Mouse (Mus musculus) erythroblast, adult 5-6 weeks (primary cell): ENCODE results near the gene Hist1h1d. TPM values are rescaled to one million over a fixed set of nuclear protein-coding genes. Genes with fewer than 3 reads are reported as not detected.
"Not testable (repeated sequence)": the region's sequence is repeated elsewhere in the genome, so short reads cannot be mapped to it uniquely, and the experiment has no call there.

Experiments used
- ATAC-seq: replicated peaks from 2 replicates; pipeline ENCODE4 v1.8.0; 2016; ENCODE audit warnings: moderate number of reproducible peaks, mild to moderate bottlenecking, moderate TSS enrichment, inconsistent platforms; ENCODE audit not compliant: poor library complexity, low FRiP score, severe bottlenecking
- total RNA-seq, 2 experiments: library from RNA; stranded (forward) in 1 of 2; stranded (reverse) in 1 of 2; fragments of 150-400 nt in 1 of 2; fragments of 200-764, 138-1000 nt in 1 of 2; gene quantifications; 2 replicates each; pipeline versions ENCODE4 v1.2.3 to v1.2.4; 2015 to 2017; ENCODE audit warnings: low replicate concordance in 2 of 2

Gene Hist1h1d
- total RNA-seq, 2 experiments from 2014 or later = 16.7 to 170 TPM

DNA sequence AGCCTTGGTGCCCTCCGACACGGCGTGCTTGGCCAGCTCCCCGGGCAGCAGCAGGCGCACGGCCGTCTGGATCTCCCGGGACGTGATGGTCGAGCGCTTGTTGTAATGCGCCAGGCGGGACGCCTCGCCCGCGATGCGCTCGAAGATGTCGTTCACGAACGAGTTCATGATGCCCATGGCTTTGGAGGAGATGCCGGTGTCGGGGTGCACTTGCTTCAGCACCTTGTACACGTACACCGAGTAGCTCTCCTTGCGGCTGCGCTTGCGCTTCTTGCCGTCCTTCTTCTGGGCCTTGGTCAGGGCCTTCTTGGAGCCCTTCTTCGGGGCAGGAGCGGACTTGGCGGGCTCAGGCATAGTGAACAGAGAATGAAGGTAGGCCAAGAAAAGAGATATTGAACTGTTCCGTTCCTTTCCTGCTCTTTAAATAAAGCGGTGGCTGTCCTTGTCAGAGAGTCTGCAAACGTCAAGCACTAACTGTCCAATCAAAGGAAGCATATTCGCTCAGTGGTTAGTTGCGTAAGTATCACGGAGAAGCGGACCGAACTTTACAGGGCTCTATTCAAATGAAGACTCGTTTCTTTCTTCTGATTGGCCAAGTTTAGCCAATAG lies 10.0 kb upstream of the Hist1h1d start, which contains the start of gene Hist1h2bh:
Hist1h2bh (minus strand) TSS at position 394 of the 609 bp plus-strand sequence.
- ATAC-seq = peak; percentile 90

DNA sequence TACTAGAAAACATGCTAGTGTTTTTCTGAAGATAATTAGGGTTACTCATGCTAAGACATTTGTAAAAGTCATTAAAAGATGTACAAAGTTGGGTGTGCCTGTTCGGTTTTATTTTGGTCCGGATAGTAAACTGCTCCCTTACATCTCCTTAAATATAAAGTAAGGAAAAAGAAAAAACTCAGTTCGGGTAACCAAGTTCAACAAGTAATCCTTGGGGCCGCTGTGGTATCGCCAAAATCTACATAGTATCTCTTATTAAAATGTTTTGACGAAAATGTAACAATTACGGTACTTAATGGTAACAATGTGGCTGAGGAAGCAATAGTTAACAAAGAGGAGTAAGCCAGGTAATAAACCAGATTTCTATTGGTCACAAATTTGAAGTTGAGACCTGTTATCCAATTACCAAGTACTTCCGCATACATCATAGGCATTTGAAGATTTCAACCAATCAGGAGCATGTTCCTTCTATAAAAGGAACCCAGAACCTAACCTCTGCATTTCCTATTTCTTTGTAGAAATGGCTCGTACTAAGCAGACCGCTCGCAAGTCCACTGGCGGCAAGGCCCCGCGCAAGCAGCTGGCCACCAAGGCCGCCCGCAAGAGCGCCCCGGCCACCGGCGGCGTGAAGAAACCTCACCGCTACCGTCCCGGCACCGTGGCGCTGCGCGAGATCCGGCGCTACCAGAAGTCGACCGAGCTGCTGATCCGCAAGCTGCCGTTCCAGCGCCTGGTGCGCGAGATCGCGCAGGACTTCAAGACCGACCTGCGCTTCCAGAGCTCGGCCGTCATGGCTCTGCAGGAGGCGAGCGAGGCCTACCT lies 8.9 kb upstream of the Hist1h1d start, which contains the start of gene Hist1h3f:
Hist1h3f (plus strand) TSS at position 88 of the 822 bp plus-strand sequence.
- peak; percentile 82 for ATAC-seq

DNA sequence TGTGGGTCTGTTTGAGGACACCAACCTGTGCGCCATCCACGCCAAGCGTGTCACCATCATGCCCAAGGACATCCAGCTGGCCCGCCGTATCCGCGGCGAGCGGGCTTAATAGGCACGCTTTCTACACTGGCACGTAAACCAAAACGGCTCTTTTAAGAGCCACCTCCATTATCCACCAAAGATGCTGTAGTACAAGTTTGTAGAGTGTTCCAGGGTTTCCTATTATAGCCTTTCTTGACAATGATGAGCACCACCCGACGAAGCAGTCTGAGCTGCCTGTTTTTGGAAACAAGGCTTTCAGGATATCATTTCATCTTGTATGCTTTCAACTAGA lies 8.3 kb upstream of the Hist1h1d start:
- peak; percentile 38 for ATAC-seq

DNA sequence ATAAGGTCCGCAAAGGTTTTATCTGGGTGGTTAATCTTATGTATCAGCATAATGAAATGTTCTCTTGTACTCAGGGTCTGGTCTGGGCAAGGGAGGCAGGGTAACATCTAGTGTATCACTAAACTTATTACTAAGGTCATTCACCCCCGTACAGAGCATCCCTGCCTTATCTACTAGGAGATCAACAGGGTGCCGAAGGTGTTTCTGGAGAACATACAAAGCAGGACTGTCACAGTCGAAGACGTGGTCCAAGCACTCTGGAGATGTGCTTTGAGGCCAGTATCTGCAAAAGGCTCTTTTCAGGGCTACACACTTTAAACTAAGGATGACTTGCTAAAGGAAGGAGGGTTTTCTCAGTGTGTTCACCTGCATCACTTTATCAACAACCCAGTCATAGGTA lies 6.4 kb upstream of the Hist1h1d start:
- ATAC-seq = no peak

DNA sequence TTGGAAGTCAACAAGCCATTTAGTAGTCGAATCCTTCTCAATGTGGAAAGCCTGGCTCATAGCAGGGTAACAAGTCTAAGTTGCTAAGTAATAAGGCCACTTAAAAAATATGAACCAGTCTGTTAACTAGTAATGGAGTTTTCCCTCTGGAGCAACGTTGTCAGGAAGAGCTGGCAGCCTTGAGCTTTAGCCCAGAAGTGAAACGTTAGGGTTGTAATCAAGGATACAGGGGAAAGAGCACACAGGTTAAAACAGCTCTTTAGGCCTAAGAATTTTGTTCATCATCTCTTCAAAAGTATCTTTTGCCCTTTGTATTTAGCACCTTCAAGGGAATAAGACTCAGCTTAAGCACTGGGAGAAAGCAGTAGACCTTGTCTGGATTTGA lies 2.3 kb upstream of the Hist1h1d start:
- peak; percentile 4; the same call in 1 of the 2 replicates for ATAC-seq

DNA sequence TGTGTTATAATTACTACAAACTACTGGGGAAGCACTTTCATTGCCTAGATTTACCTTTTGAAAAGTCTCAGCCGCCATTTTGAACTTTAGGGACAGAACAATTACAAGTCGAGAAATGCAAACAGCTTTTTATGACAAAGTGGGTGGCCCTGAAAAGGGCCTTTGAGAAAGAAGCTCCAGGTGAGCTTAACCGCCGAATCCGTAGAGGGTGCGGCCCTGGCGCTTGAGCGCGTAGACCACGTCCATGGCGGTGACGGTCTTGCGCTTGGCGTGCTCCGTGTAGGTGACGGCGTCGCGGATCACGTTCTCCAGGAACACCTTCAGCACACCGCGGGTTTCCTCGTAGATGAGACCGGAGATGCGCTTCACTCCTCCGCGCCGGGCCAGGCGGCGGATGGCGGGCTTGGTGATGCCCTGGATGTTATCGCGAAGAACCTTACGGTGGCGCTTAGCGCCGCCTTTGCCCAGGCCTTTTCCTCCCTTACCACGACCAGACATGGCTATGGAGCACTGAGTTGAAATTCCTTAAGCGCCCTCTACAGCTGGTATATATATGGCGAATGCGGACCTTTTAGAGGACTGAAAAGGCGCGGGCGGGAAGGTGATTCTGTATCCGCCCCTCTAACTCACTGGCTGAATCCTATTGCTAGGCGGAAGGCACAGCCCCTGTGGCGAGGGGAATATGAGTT lies 1.8 kb upstream of the Hist1h1d start, which contains the start of gene Hist1h4f:
Hist1h4f (minus strand) TSS at position 503 of the 689 bp plus-strand sequence.
- peak; percentile 51 for ATAC-seq

DNA sequence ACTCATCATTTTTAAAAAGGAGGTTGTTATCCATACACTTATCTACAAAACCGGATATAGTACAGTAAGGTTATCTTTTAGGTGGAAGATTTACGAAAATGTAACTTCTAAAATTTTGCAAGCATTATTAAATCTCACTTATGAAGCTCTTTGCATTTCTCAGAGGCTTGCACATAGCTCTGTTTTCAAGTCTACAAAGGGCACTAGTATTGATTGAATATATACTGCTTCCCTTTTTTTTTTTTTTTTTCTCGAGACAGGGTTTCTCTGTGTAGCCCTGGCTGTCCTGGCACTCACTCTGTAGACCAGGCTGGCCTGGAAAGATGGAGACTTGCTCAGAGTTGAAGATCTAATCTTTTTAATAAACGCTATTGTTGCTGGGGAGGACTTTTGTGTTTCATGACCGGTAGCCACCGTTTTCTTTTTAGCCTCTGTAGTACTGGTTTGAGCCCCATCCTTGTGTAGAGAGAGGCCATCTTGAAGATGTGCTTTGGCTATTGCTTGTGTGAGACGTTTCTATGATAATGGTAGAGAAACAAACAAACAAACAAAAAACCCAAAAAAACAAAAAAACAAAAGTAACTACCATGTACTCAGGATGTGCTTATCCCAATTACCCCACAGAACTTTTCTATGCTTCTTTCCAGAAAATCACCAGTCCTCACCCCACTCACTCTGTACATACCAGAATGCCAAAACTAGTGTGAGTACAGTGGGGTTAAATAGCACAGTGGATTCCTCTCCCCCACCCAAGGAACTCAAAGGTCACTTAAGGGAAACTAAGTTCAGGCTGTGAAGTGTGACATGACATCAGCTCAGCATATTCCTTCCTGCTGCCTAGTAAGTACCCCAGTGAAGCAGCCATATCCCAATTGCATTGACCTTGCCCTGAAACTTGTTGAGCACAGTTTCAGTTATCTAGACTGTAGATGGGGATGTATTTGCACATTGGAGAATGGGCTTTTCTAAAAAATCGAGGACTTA lies 839 bp upstream of the Hist1h1d start:
- no peak for ATAC-seq

DNA sequence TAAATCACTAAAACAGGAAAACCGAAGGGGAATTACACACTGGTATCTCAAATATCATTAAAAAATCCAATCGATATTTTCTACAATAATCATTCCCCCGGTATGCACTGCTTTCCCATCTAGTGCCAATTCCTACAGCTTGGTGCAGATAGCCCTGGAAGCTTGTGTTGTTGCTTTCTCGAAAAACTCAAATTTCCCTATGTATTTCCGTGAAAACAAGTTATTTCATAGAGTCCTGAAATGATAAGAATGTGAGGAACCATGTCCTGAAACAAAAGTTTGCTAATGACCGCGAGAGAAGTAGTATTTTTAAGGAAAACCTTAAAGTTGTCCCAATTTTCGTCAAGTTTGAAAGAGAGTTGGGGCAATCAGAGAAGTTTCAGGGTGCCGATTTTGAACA lies 1.3 kb downstream of the Hist1h1d start:
- ATAC-seq = no peak

DNA sequence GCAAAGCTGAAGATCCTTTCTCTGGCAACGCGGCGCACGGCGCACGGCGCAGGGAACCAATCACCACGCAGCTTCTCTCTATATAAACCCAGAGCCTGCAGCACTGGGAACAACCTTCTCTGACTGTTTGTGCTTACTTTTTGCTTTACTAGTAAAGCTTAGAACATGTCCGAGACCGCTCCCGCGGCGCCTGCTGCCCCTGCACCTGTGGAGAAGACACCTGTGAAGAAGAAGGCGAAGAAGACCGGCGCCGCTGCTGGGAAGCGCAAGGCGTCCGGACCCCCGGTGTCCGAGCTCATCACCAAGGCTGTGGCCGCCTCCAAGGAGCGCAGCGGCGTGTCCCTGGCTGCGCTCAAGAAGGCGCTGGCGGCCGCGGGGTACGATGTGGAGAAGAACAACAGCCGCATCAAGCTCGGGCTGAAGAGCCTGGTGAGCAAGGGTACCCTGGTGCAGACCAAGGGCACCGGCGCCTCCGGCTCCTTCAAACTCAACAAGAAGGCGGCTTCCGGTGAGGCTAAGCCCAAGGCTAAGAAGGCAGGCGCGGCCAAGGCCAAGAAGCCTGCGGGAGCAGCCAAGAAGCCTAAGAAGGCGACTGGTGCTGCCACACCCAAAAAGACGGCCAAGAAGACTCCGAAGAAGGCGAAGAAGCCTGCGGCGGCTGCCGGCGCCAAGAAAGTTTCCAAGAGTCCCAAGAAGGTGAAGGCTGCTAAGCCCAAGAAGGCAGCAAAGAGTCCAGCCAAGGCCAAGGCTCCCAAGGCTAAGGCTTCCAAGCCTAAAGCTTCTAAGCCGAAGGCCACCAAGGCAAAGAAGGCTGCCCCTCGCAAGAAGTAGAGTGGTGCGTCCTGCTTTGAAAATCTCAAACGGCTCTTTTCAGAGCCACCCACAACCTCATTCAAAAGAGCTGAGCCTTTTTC lies 2.1 kb downstream of the Hist1h1d start:
- ATAC-seq = peak; percentile 57

DNA sequence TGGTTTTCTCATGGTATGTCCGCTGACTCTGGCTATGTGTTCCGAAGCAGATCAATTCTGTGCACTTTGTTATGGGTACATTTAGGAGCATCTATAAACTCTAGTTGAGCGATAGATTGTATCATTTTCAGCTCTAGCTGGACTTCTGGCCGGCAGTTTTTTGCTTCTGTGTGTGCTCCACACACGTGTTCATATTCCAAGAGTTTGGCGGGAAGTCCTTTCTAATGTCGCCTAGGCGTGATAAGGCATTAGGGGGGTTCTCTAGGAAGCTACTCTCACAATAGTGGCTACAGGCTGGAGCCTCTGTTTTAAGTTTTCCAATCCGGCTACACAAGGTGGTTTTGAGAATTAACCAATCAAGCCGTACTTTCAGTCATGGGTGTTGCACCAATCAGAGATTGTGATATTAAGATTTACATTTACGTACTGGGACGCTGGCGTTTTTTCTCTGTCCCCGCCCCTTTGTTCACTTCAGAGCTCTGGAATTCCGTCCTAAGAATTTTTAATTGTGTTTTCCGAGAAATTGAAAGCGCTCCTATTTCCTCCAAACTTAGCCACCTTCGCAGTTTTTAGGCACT lies 2.9 kb downstream of the Hist1h1d start:
- peak; percentile 56 for ATAC-seq

DNA sequence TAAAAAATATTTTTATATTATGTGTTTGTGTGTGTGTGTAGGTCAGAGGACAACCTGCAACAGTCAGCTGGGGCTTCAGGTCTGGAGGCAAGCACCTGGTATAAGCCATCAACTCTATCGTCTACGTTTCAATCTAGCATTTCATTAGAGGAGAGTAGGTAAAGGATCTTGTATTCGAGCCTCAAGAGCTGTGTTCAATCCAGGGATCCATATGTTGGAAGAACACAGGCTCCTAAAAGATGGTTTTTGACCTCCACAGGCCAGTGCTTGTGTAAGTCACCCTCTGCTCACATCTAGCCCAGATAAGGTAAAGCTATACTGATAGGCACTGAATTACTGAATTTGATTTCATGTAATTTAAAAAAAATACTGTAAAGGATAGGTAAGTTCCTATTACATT lies 3.8 kb downstream of the Hist1h1d start:
- ATAC-seq = no peak

DNA sequence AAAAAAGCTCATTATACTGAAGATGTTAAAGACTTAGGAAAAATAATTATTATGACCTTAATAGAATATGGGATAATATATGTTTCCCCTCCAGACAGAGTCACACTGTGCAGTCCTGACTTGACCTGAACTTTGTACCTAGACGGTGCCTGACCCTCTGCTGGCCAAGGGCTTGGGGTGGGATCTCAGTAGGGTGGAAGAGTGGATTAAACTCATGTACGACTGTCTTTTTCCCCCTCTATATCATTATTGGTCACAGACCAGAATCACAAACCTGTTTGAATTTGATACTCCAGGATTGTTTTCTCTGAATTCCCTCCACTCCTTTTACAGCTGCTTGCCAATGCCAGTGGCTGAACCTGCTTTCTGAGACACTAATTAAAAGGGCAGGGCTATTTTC lies 7.6 kb downstream of the Hist1h1d start:
- ATAC-seq = not testable (repeated sequence)

DNA sequence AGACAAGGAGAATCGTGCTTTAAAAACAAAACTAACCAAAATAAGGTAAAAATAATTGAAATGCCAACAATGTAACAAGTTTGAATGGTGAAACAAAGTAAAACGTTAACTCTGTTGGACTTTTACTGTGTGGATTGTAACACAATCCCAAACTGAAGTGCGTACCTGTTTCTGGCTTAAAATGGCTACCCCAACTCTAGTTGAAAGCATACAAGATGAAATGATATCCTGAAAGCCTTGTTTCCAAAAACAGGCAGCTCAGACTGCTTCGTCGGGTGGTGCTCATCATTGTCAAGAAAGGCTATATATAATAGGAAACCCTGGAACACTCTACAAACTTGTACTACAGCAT lies 8.4 kb downstream of the Hist1h1d start:
- ATAC-seq = peak; percentile 55

DNA sequence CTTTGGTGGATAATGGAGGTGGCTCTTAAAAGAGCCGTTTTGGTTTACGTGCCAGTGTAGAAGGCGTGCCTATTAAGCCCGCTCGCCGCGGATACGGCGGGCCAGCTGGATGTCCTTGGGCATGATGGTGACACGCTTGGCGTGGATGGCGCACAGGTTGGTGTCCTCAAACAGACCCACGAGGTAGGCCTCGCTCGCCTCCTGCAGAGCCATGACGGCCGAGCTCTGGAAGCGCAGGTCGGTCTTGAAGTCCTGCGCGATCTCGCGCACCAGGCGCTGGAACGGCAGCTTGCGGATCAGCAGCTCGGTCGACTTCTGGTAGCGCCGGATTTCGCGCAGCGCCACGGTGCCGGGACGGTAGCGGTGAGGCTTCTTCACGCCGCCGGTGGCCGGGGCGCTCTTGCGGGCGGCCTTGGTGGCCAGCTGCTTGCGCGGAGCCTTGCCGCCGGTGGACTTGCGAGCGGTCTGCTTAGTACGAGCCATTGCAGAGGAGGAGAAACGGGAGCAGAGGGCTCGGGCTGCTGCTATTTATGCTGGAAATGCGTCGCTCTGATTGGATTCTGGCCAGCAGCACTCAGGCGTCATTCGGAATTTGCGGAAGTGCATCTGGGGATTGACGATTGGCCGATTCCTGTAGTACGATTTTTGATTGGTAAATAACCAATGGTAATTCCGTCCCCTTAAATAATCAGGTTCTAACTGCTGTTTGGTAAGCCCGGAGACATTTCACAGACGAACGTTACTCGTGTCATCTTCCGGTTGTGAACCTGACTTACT lies 9.0 kb downstream of the Hist1h1d start, which contains the start of gene Hist1h3e:
Hist1h3e (minus strand) TSS at position 487 of the 777 bp plus-strand sequence.
- ATAC-seq = peak; percentile 91

DNA sequence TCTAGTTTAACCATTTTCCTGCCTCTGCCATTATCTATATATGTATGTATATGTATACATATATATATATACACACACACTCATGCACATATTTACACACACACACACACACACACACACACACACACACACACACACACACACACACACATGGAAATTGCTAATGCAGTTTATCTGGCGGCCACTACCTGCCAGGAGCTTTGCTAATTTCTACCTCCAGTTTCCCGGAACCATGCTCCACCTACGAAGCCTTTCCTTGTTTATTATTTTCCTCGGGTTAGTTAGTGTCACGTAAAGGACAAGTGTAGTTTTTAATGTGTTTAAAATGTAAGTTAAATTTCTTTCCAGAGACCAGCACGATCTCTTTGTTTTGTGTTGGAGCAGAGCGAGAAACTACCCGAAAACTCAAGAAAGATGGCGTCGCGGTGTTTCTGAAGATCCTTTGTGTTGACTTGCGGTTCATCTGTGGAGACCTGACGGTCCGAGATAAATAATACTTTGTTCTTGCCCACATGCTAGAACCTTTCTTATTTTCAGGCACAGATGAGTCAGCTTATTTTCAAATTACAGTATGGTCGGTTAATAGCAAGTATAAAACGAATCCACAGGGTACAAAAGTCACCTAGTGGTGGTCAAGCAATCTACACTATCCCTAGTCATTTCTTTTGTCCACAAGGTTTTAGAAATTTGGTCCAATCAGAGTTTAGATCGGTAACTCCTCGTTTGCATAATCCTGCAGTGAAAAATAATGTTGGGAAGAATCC lies 9.8 kb downstream of the Hist1h1d start:
- ATAC-seq = peak; percentile 51

DNA sequence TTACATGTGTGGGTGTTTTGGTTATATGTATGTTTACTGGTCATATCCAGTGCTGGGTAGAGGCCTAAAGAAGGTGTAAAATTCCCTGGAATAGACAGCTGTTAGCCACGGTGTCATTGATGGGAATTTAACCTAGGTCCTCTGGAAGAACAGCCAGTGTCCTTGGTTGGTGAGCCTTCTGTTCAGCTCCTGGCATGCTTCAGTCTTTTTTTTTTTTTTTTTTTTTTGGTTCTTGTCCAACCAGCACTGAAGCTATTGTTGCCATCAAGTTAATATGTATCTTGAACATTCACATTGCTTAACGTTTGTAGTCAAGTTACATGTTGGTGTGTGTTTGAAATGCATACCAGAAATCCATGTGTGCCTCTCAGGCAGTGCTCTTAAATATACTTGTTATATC lies 11.4 kb downstream of the Hist1h1d start:
- ATAC-seq = no peak
